Mouse (Mus musculus): ENCODE data around the gene Ltbp1. TPM values are rescaled to one million over a fixed set of nuclear protein-coding genes. Genes with fewer than 3 reads are reported as not detected.

Gene Ltbp1
- polyA plus RNA-seq, 1 experiment from 2014 or later = 1.6 TPM

GRCm38 (mm10) chr17:75239545-75239944, 234.2 kb downstream of the Ltbp1 start:
- no peak overlapping the region for H3K27ac ChIP-seq (replicated peaks)
- H3K9ac ChIP-seq = no peak overlapping the region
- no peaks in the 10 kb centered on the region for H3K4me1 ChIP-seq (replicated peaks)
- no peak overlapping the region for H3K4me2 ChIP-seq
- no peaks in the 10 kb centered on the region for H3K27me3 ChIP-seq
- H3K9me3 ChIP-seq = no peaks in the 10 kb centered on the region
- WGBS = 81% methylated on average over 3 of the region's 3 CpGs
- no peak for ATAC-seq (ENCODE audit: low FRiP score, low read depth)
- no peak overlapping the region for H3K4me3 ChIP-seq
- no peaks in the 10 kb centered on the region for H3K36me3 ChIP-seq

- no peak overlapping the region for H3K27ac ChIP-seq (replicated peaks)
- H3K4me1 ChIP-seq (replicated peaks) = no peaks in the 10 kb centered on the region
- WGBS = 87% methylated on average over 1 of the region's 1 CpGs
- no peak overlapping the region for H3K4me2 ChIP-seq
- no peak overlapping the region for H3K4me3 ChIP-seq
- H3K9me3 ChIP-seq = no peaks in the 10 kb centered on the region
- no peaks in the 10 kb centered on the region for H3K36me3 ChIP-seq
- no peak for ATAC-seq (ENCODE audit: low FRiP score, low read depth)
- H3K9ac ChIP-seq = no peak overlapping the region
- no peaks in the 10 kb centered on the region for H3K27me3 ChIP-seq
These were observed 236.7 kb downstream of the Ltbp1 start for GRCm38 (mm10) chr17:75242086-75242485.

- Histone ChIP-seq H3K9me3 (no peaks in the 10 kb centered on the region), H3K27ac (replicated peaks) (no peak overlapping the region), H3K4me1 (replicated peaks) (no peaks in the 10 kb centered on the region), H3K4me3 (no peak overlapping the region), H3K36me3 (no peaks in the 10 kb centered on the region), H3K4me2 (no peak overlapping the region), H3K27me3 (no peaks in the 10 kb centered on the region), H3K9ac (no peak overlapping the region)
- no peak for ATAC-seq (ENCODE audit: low FRiP score, low read depth)
- 84% methylated on average over 1 of the region's 1 CpGs for WGBS
These were observed 237.9 kb downstream of the Ltbp1 start for GRCm38 (mm10) chr17:75243221-75243620.

GRCm38 (mm10) chr17:75244148-75244547, 238.8 kb downstream of the Ltbp1 start:
- H3K4me3 ChIP-seq = no peak overlapping the region
- no peaks in the 10 kb centered on the region for H3K9me3 ChIP-seq
- H3K9ac ChIP-seq = no peak overlapping the region
- H3K27me3 ChIP-seq = no peaks in the 10 kb centered on the region
- 95% methylated on average over 3 of the region's 3 CpGs for WGBS
- ATAC-seq (ENCODE audit: low FRiP score, low read depth) = no peak
- no peak overlapping the region for H3K4me2 ChIP-seq
- H3K36me3 ChIP-seq = no peaks in the 10 kb centered on the region
- H3K4me1 ChIP-seq (replicated peaks) = no peaks in the 10 kb centered on the region
- no peak overlapping the region for H3K27ac ChIP-seq (replicated peaks)

GRCm38 (mm10) chr17:75245085-75245484, 239.7 kb downstream of the Ltbp1 start:
- Histone ChIP-seq H3K27me3 (no peaks in the 10 kb centered on the region), H3K9ac (no peak overlapping the region), H3K27ac (replicated peaks) (no peak overlapping the region), H3K4me1 (replicated peaks) (no peaks in the 10 kb centered on the region), H3K4me2 (no peak overlapping the region), H3K36me3 (no peaks in the 10 kb centered on the region), H3K9me3 (no peaks in the 10 kb centered on the region), H3K4me3 (no peak overlapping the region)
- ATAC-seq (ENCODE audit: low FRiP score, low read depth) = no peak
- WGBS = 93% methylated on average over 7 of the region's 7 CpGs

- WGBS = 50% methylated on average over 10 of the region's 10 CpGs
- H3K27ac ChIP-seq (replicated peaks) = no peak overlapping the region
- H3K9me3 ChIP-seq = no peaks in the 10 kb centered on the region
- ATAC-seq (ENCODE audit: low FRiP score, low read depth) = no peak
- H3K27me3 ChIP-seq = no peaks in the 10 kb centered on the region
- H3K9ac ChIP-seq = no peak overlapping the region
- no peaks in the 10 kb centered on the region for H3K36me3 ChIP-seq
- H3K4me3 ChIP-seq = no peak overlapping the region
- H3K4me1 ChIP-seq (replicated peaks) = no peaks in the 10 kb centered on the region
- H3K4me2 ChIP-seq = no peak overlapping the region
These were observed 243.3 kb downstream of the Ltbp1 start for GRCm38 (mm10) chr17:75248632-75249031.

- WGBS = 84% methylated on average over 6 of the region's 6 CpGs
- Histone ChIP-seq H3K4me3 (no peak overlapping the region), H3K27me3 (no peaks in the 10 kb centered on the region), H3K4me2 (no peak overlapping the region), H3K9ac (no peak overlapping the region), H3K27ac (replicated peaks) (no peak overlapping the region), H3K36me3 (no peaks in the 10 kb centered on the region), H3K9me3 (no peaks in the 10 kb centered on the region), H3K4me1 (replicated peaks) (no peaks in the 10 kb centered on the region)
- ATAC-seq (ENCODE audit: low FRiP score, low read depth) = no peak
These were observed 245.2 kb downstream of the Ltbp1 start for GRCm38 (mm10) chr17:75250571-75250970.

GRCm38 (mm10) chr17:75251094-75251493, 245.7 kb downstream of the Ltbp1 start:
- H3K4me1 ChIP-seq (replicated peaks) = no peaks in the 10 kb centered on the region
- no peaks in the 10 kb centered on the region for H3K9me3 ChIP-seq
- H3K4me2 ChIP-seq = no peak overlapping the region
- no peak overlapping the region for H3K4me3 ChIP-seq
- no peak overlapping the region for H3K27ac ChIP-seq (replicated peaks)
- no peaks in the 10 kb centered on the region for H3K36me3 ChIP-seq
- H3K9ac ChIP-seq = no peak overlapping the region
- H3K27me3 ChIP-seq = no peaks in the 10 kb centered on the region
- 88% methylated on average over 6 of the region's 6 CpGs for WGBS
- ATAC-seq (ENCODE audit: low FRiP score, low read depth) = no peak

GRCm38 (mm10) chr17:75252540-75252939, 247.2 kb downstream of the Ltbp1 start:
- H3K9ac ChIP-seq = no peak overlapping the region
- no peak overlapping the region for H3K27ac ChIP-seq (replicated peaks)
- 93% methylated on average over 5 of the region's 5 CpGs for WGBS
- no peaks in the 10 kb centered on the region for H3K27me3 ChIP-seq
- no peaks in the 10 kb centered on the region for H3K36me3 ChIP-seq
- H3K9me3 ChIP-seq = no peaks in the 10 kb centered on the region
- ATAC-seq (ENCODE audit: low FRiP score, low read depth) = no peak
- no peak overlapping the region for H3K4me2 ChIP-seq
- H3K4me3 ChIP-seq = no peak overlapping the region
- no peaks in the 10 kb centered on the region for H3K4me1 ChIP-seq (replicated peaks)

- 48% methylated on average over 6 of the region's 6 CpGs for WGBS
- no peak overlapping the region for H3K27ac ChIP-seq (replicated peaks)
- H3K9me3 ChIP-seq = no peaks in the 10 kb centered on the region
- no peak overlapping the region for H3K9ac ChIP-seq
- no peaks in the 10 kb centered on the region for H3K4me1 ChIP-seq (replicated peaks)
- H3K4me3 ChIP-seq = no peak overlapping the region
- H3K36me3 ChIP-seq = no peaks in the 10 kb centered on the region
- H3K4me2 ChIP-seq = no peak overlapping the region
- H3K27me3 ChIP-seq = no peaks in the 10 kb centered on the region
- ATAC-seq (ENCODE audit: low FRiP score, low read depth) = peak; percentile 59; the same call in 1 of the 2 replicates
These were observed 249.5 kb downstream of the Ltbp1 start for GRCm38 (mm10) chr17:75254909-75255308.

GRCm38 (mm10) chr17:75255967-75256366, 250.6 kb downstream of the Ltbp1 start:
- H3K27ac ChIP-seq (replicated peaks) = no peak overlapping the region
- H3K4me3 ChIP-seq = no peak overlapping the region
- no peaks in the 10 kb centered on the region for H3K4me1 ChIP-seq (replicated peaks)
- no peaks in the 10 kb centered on the region for H3K36me3 ChIP-seq
- ATAC-seq (ENCODE audit: low FRiP score, low read depth) = no peak
- H3K9ac ChIP-seq = no peak overlapping the region
- H3K9me3 ChIP-seq = no peaks in the 10 kb centered on the region
- WGBS = 64% methylated on average over 1 of the region's 1 CpGs
- no peak overlapping the region for H3K4me2 ChIP-seq
- H3K27me3 ChIP-seq = no peaks in the 10 kb centered on the region

- WGBS = 54% methylated on average over 2 of the region's 2 CpGs
- H3K27ac ChIP-seq (replicated peaks) = no peak overlapping the region
- no peak for ATAC-seq (ENCODE audit: low FRiP score, low read depth)
- H3K9ac ChIP-seq = no peak overlapping the region
- H3K4me2 ChIP-seq = no peak overlapping the region
- H3K9me3 ChIP-seq = no peaks in the 10 kb centered on the region
- no peaks in the 10 kb centered on the region for H3K36me3 ChIP-seq
- H3K4me1 ChIP-seq (replicated peaks) = no peaks in the 10 kb centered on the region
- H3K27me3 ChIP-seq = no peaks in the 10 kb centered on the region
- no peak overlapping the region for H3K4me3 ChIP-seq
These were observed 253.1 kb downstream of the Ltbp1 start for GRCm38 (mm10) chr17:75258427-75258826.

GRCm38 (mm10) chr17:75263336-75263990, 258.1 kb downstream of the Ltbp1 start:
- Histone ChIP-seq H3K4me3 (no peak overlapping the region), H3K9me3 (no peaks in the 10 kb centered on the region), H3K36me3 (no peaks in the 10 kb centered on the region), H3K27ac (replicated peaks) (no peak overlapping the region), H3K4me2 (no peak overlapping the region), H3K27me3 (no peaks in the 10 kb centered on the region), H3K9ac (no peak overlapping the region), H3K4me1 (replicated peaks) (no peaks in the 10 kb centered on the region)
- ATAC-seq (ENCODE audit: low FRiP score, low read depth) = no peak
- WGBS = 35% methylated on average over 3 of the region's 3 CpGs
